Mouse (Mus musculus): ENCODE measurements around the gene Psen2. TPM values are rescaled to one million over a fixed set of nuclear protein-coding genes. Genes with fewer than 3 reads are reported as not detected.
A peak's percentile ranks its signal among the peaks of the same experiment; 100 is the strongest.

The Psen2 gene
- polyA plus RNA-seq, 2 experiments: 18.2 to 19.9 TPM

DNA sequence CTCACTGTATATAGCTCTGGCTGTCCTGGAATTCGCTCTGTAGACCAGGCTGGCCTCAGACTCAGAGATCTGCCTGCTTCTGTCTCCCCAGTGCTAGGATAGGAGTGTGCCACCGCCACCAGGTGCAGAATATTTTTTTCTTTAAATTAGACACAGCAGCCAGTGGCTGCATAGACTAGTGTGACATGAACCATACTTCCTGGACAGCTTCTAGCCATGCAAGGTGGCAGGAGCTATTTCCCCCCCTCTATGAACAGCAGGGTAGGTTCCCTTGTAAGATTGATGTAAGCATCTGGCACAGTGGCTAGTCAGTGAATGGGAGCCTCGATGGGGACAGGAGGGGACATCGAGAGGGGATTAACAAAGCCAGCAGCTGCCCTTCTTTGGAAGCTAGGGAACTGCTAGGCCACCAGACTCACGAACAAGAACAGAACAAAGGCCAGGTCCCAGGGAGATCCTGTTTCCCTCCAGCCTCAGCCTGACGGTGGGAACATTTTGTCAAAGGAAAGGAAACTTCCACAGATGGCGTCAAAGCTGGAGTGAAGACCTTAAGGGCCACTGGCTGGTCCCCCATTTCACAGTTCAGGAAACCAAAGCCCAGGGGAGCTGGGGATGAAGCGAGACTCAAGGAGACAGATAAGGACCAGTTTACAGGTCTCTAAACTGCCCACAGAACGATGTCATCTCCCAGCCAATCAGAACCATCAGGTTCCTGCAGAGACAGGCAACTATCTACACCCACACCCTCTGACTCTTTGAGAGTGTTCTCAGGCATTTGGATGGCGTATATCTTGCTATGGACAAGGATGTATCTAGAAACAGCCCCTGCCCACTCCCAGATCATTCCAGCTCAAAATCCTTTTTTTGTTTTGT, 11.8 kb downstream of the Psen2 start:
- no peaks in the 10 kb centered on the region for H3K27me3 ChIP-seq (ENCODE audit: control insufficient read depth, insufficient read depth, low read length)
- DNase-seq (ENCODE audit: low read depth in 3 of 3, low spot score in 3 of 3) (no peak), ATAC-seq (ENCODE audit: insufficient read depth) (no peak)
- H3K4me3 ChIP-seq (ENCODE audit: insufficient read depth in 1 of 2, low read depth in 2 of 2, low read length in 2 of 2): no peak overlapping the region
- 44% methylated on average over 10 of the region's 10 CpGs for WGBS (ENCODE audit: insufficient replicate concordance)
- no peaks in the 10 kb centered on the region for H3K36me3 ChIP-seq (replicated peaks; ENCODE audit: control insufficient read depth, insufficient read depth, low read depth)
- H3K9ac ChIP-seq (replicated peaks): no peak overlapping the region; the same call in 1 of the 2 replicates
- TF ChIP-seq CTCF (IDR thresholded peaks at IDR 0.05; ENCODE audit: low read depth) (no peak), EP300 (IDR thresholded peaks at IDR 0.05; ENCODE audit: low read depth) (no peak)
- H3K27ac ChIP-seq: no peak overlapping the region
- no peaks in the 10 kb centered on the region for H3K9me3 ChIP-seq (ENCODE audit: control insufficient read depth, low read length)
- H3K4me2 ChIP-seq (ENCODE audit: low read depth): no peak overlapping the region
- peaks cover 61 to 62% of the 10 kb centered on the region in 2 experiments for H3K4me1 ChIP-seq (replicated peaks; ENCODE audit: control insufficient read depth in 2 of 2, insufficient read depth in 2 of 2, low read length in 1 of 2)

DNA sequence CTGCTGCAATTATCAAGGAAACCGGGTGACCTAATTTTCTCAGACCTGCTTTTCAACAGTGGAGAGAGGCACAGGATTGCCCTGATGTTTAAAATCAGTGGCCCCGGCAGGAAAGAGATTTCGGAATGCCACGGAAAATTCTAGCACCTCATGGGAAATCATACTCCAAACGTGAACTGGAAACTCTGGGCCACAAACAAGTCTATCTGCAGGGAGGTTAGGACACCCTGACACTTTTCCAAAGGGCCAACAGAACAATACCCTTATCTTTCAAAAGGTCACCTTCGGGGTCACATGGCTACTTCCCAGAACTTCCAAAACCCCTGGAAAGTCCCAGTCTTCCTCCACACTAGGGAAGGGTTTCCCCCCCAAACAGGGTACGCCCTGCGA, 12.8 kb downstream of the Psen2 start:
- peaks cover 59 to 62% of the 10 kb centered on the region in 2 experiments for H3K4me1 ChIP-seq (replicated peaks; ENCODE audit: control insufficient read depth in 2 of 2, insufficient read depth in 2 of 2, low read length in 1 of 2)
- H3K9ac ChIP-seq (replicated peaks): no peak overlapping the region
- no peaks in the 10 kb centered on the region; the same call in 1 of the 2 replicates for H3K36me3 ChIP-seq (replicated peaks; ENCODE audit: control insufficient read depth, insufficient read depth, low read depth)
- WGBS (ENCODE audit: insufficient replicate concordance): 46% methylated on average over 8 of the region's 8 CpGs
- no peaks in the 10 kb centered on the region for H3K27me3 ChIP-seq (ENCODE audit: control insufficient read depth, insufficient read depth, low read length)
- TF ChIP-seq CTCF (IDR thresholded peaks at IDR 0.05; ENCODE audit: low read depth) (no peak), EP300 (IDR thresholded peaks at IDR 0.05; ENCODE audit: low read depth) (no peak)
- DNase-seq (ENCODE audit: low read depth in 3 of 3, low spot score in 3 of 3): no peak
- peak overlapping the region; percentile 51 for H3K4me2 ChIP-seq (ENCODE audit: low read depth)
- H3K27ac ChIP-seq: no peak overlapping the region
- ATAC-seq (ENCODE audit: insufficient read depth): no peak
- H3K4me3 ChIP-seq (ENCODE audit: insufficient read depth in 1 of 2, low read depth in 2 of 2, low read length in 2 of 2): no peak overlapping the region
- H3K9me3 ChIP-seq (ENCODE audit: control insufficient read depth, low read length): no peaks in the 10 kb centered on the region

DNA sequence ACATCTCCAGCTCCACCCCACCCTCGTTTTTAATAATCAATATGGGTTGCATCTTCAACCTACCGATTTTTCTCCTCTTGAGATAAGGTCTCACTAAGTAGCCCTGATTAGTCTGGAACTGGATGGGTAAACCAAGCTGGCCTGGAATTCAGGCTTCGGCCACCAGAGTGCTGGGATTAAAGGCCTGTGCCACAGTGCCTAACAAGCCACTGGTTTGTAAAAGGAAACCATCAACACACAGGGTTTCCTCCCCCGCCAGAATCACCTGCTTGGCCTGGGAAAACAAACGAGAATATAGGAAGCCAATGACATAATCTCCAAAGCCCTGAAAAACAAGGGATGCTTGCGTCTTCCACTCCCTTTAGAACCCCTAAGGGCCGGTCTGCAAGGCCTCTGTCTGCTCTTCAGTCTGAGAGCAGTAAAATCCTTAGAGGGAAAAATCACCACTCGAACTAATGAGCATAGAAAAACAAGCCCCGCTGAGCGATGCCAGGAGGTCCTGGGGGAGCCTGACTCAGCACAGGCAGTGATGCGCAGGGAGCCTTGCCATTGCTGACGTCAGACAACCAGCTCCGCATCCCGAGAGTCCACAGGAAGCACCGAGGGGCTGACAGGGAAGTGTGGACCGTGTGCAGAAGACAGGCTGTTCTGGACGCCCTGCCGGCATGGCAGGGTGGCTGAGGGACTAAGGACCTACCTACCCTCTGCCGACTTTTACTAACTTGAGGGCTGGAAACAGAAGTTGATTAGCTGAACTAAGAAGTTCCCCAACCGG, 13.4 kb downstream of the Psen2 start:
- H3K9ac ChIP-seq (replicated peaks): peak overlapping the region; percentile 16; the same call in 1 of the 2 replicates
- H3K4me2 ChIP-seq (ENCODE audit: low read depth): peak overlapping the region; percentile 51
- DNase-seq (ENCODE audit: low read depth in 3 of 3, low spot score in 3 of 3) (no peak), ATAC-seq (ENCODE audit: insufficient read depth) (peak; percentile 12; the same call in 1 of the 2 replicates)
- no peaks in the 10 kb centered on the region for H3K27me3 ChIP-seq (ENCODE audit: control insufficient read depth, insufficient read depth, low read length)
- peaks cover 2% of the 10 kb centered on the region for H3K36me3 ChIP-seq (replicated peaks; ENCODE audit: control insufficient read depth, insufficient read depth, low read depth)
- 25% methylated on average over 20 of the region's 20 CpGs for WGBS (ENCODE audit: insufficient replicate concordance)
- TF ChIP-seq CTCF (IDR thresholded peaks at IDR 0.05; ENCODE audit: low read depth): no peak
- no peak for TF ChIP-seq EP300 (IDR thresholded peaks at IDR 0.05; ENCODE audit: low read depth)
- H3K9me3 ChIP-seq (ENCODE audit: control insufficient read depth, low read length): no peaks in the 10 kb centered on the region
- H3K4me1 ChIP-seq (replicated peaks; ENCODE audit: control insufficient read depth in 2 of 2, insufficient read depth in 2 of 2, low read length in 1 of 2): peaks cover 54 to 57% of the 10 kb centered on the region in 2 experiments
- no peak overlapping the region for H3K4me3 ChIP-seq (ENCODE audit: insufficient read depth in 1 of 2, low read depth in 2 of 2, low read length in 2 of 2)
- peak overlapping the region; percentile 17 for H3K27ac ChIP-seq

DNA sequence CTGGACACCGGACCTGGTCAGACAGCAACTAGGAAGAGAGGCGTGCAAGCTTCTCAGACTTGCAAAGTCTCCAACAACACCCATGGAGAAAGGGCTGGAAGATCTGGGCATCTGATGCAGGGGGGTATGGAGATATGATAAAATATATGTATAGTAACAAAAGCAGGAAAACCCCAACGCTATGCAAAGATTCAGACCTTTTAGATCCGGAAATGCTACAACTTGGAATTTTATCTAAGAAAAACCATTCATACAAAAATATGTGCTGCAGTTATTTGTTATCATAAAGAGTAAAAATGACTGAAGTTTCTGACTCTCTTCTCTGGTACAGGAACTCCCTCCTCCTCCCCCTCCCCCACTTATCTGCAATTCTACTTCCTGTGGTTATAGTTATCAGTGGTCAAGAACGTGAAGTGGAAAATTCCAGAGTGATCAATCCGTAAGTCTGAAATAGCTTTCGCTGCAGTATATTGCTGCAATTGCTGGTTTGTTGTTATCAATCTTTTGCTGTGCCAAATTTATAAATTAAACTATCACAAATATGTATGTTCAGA, 14.6 kb downstream of the Psen2 start:
- Histone ChIP-seq H3K9ac (replicated peaks) (peak overlapping the region; percentile 31), H3K4me1 (replicated peaks; ENCODE audit: control insufficient read depth in 2 of 2, insufficient read depth in 2 of 2, low read length in 1 of 2) (peaks cover 42 to 45% of the 10 kb centered on the region in 2 experiments), H3K4me3 (ENCODE audit: insufficient read depth in 1 of 2, low read depth in 2 of 2, low read length in 2 of 2) (no peak overlapping the region), H3K27me3 (ENCODE audit: control insufficient read depth, insufficient read depth, low read length) (no peaks in the 10 kb centered on the region), H3K4me2 (ENCODE audit: low read depth) (peak overlapping the region; percentile 51), H3K36me3 (replicated peaks; ENCODE audit: control insufficient read depth, insufficient read depth, low read depth) (peaks cover 2% of the 10 kb centered on the region), H3K9me3 (ENCODE audit: control insufficient read depth, low read length) (no peaks in the 10 kb centered on the region), H3K27ac (peak overlapping the region; percentile 43)
- DNase-seq (ENCODE audit: low read depth in 3 of 3, low spot score in 3 of 3) (no peak), ATAC-seq (ENCODE audit: insufficient read depth) (no peak)
- 14% methylated on average over 7 of the region's 7 CpGs for WGBS (ENCODE audit: insufficient replicate concordance)
- TF ChIP-seq EP300 (IDR thresholded peaks at IDR 0.05; ENCODE audit: low read depth) (no peak), CTCF (IDR thresholded peaks at IDR 0.05; ENCODE audit: low read depth) (no peak)
